10 mouse cellular contexts compared by ENCODE assay signal in genomic region chr5:113504654-113505053, GRCm38 (mm10). TPM values are rescaled to one million over a fixed set of nuclear protein-coding genes. Genes with fewer than 3 reads are reported as not detected.
A peak's percentile ranks its signal among the peaks of the same experiment; 100 is the strongest.
DNase-seq lines count a peak whose midpoint lies in the region; ATAC-seq lines count a peak whose summit lies in the region.
"Had no signal": no experiment of that assay in that cellular context is flagged by ENCODE, and none has a peak within 500 bp of the region (broad histone marks: within the 10 kb centered on the region; RNA-seq: fewer than 3 reads in every experiment).

No protein-coding gene starts in this region.

- H3K4me2 ChIP-seq in heart, embryonic 12.5 days, result no peak overlapping the region
- no peak overlapping the region for H3K4me2 ChIP-seq in embryonic facial prominence, embryonic 13.5 days
- no peak overlapping the region for H3K4me2 ChIP-seq in hindbrain, embryonic 16.5 days (ENCODE audit: low read length)
- H3K4me2 ChIP-seq in neural tube, embryonic 15.5 days, result no peak overlapping the region
- no peak overlapping the region for H3K4me2 ChIP-seq in intestine, embryonic 15.5 days (replicated peaks)
- H3K4me2 ChIP-seq: liver, embryonic 13.5 days had no signal

- ATAC-seq in heart, embryonic 12.5 days (ENCODE audit: insufficient number of reproducible peaks, low FRiP score), result no peak
- ATAC-seq in embryonic facial prominence, embryonic 13.5 days (ENCODE audit: insufficient number of reproducible peaks, insufficient read depth, low FRiP score, low TSS enrichment, low read depth), result no peak
- ATAC-seq in hindbrain, embryonic 16.5 days, result peak; percentile 38
- ATAC-seq in neural tube, embryonic 15.5 days (ENCODE audit: low FRiP score), result no peak
- no peak for ATAC-seq in intestine, embryonic 15.5 days

- 24% methylated on average over 4 of the region's 4 CpGs for WGBS in heart, embryonic 12.5 days
- 1% methylated on average over 4 of the region's 4 CpGs for WGBS in embryonic facial prominence, embryonic 13.5 days
- 22% methylated on average over 4 of the region's 4 CpGs for WGBS in hindbrain, embryonic 16.5 days
- 17% methylated on average over 4 of the region's 4 CpGs for WGBS in neural tube, embryonic 15.5 days
- WGBS in intestine, embryonic 15.5 days, result 36% methylated on average over 4 of the region's 4 CpGs

- H3K27me3 ChIP-seq in heart, embryonic 12.5 days (replicated peaks), result no peaks in the 10 kb centered on the region
- H3K27me3 ChIP-seq in embryonic facial prominence, embryonic 13.5 days, result peaks cover 6% of the 10 kb centered on the region; the same call in 1 of the 2 replicates
- H3K27me3 ChIP-seq in hindbrain, embryonic 16.5 days (replicated peaks; ENCODE audit: control insufficient read depth, insufficient read depth, low read length), result no peaks in the 10 kb centered on the region
- H3K27me3 ChIP-seq in neural tube, embryonic 15.5 days (replicated peaks), result no peaks in the 10 kb centered on the region
- no peaks in the 10 kb centered on the region for H3K27me3 ChIP-seq in intestine, embryonic 15.5 days (replicated peaks)
- H3K27me3 ChIP-seq: liver, embryonic 13.5 days had no signal

- no peak overlapping the region for H3K9ac ChIP-seq in heart, embryonic 12.5 days
- peak overlapping the region; percentile 16; the same call in 1 of the 2 replicates for H3K9ac ChIP-seq in embryonic facial prominence, embryonic 13.5 days
- no peak overlapping the region for H3K9ac ChIP-seq in hindbrain, embryonic 16.5 days (ENCODE audit: low read depth, low read length)
- no peak overlapping the region for H3K9ac ChIP-seq in neural tube, embryonic 15.5 days (replicated peaks)
- no peak overlapping the region for H3K9ac ChIP-seq in intestine, embryonic 15.5 days
- H3K9ac ChIP-seq: liver, embryonic 13.5 days had no signal

- DNase-seq in heart, postnatal 36 days, result no peak
- DNase-seq in frontal cortex, postnatal 25 days (ENCODE audit: low spot score in 2 of 2), result no peak
- no peak for DNase-seq in urinary bladder, postnatal 25 days (ENCODE audit: low spot score)
- DNase-seq: kidney, postnatal 10 days; liver, embryonic 13.5 days had no signal

- H3K9me3 ChIP-seq in heart, embryonic 12.5 days (replicated peaks), result no peaks in the 10 kb centered on the region
- no peaks in the 10 kb centered on the region for H3K9me3 ChIP-seq in embryonic facial prominence, embryonic 13.5 days
- H3K9me3 ChIP-seq in hindbrain, embryonic 16.5 days (ENCODE audit: control insufficient read depth, low read length), result no peaks in the 10 kb centered on the region
- no peaks in the 10 kb centered on the region for H3K9me3 ChIP-seq in neural tube, embryonic 15.5 days (replicated peaks)
- no peaks in the 10 kb centered on the region for H3K9me3 ChIP-seq in intestine, embryonic 15.5 days
- H3K9me3 ChIP-seq: liver, embryonic 13.5 days had no signal

- peaks cover 53% of the 10 kb centered on the region for H3K4me1 ChIP-seq in heart, embryonic 12.5 days (replicated peaks)
- peaks cover 38% of the 10 kb centered on the region for H3K4me1 ChIP-seq in embryonic facial prominence, embryonic 13.5 days
- peaks cover 20% of the 10 kb centered on the region for H3K4me1 ChIP-seq in hindbrain, embryonic 16.5 days (ENCODE audit: control insufficient read depth, insufficient read depth, low read depth, low read length)
- H3K4me1 ChIP-seq in neural tube, embryonic 15.5 days, result peaks cover 30% of the 10 kb centered on the region
- H3K4me1 ChIP-seq in intestine, embryonic 15.5 days (replicated peaks), result peaks cover 5% of the 10 kb centered on the region; the same call in 1 of the 2 replicates
- H3K4me1 ChIP-seq: liver, embryonic 13.5 days had no signal

- intact Hi-C loops in heart, postnatal 36 days (cut with DNase I), result no loop called here

- H3K4me3 ChIP-seq in heart, embryonic 12.5 days, result no peak overlapping the region
- no peak overlapping the region for H3K4me3 ChIP-seq in embryonic facial prominence, embryonic 13.5 days
- H3K4me3 ChIP-seq in hindbrain, embryonic 16.5 days (ENCODE audit: low read length), result no peak overlapping the region
- no peak overlapping the region for H3K4me3 ChIP-seq in neural tube, embryonic 15.5 days (replicated peaks)
- H3K4me3 ChIP-seq in intestine, embryonic 15.5 days (replicated peaks), result no peak overlapping the region
- H3K4me3 ChIP-seq: liver, embryonic 13.5 days had no signal

- no peaks in the 10 kb centered on the region for H3K36me3 ChIP-seq in heart, embryonic 12.5 days
- H3K36me3 ChIP-seq in embryonic facial prominence, embryonic 13.5 days, result no peaks in the 10 kb centered on the region
- H3K36me3 ChIP-seq in hindbrain, embryonic 16.5 days (ENCODE audit: control insufficient read depth, insufficient read depth, low read length), result no peaks in the 10 kb centered on the region
- H3K36me3 ChIP-seq in neural tube, embryonic 15.5 days, result no peaks in the 10 kb centered on the region
- no peaks in the 10 kb centered on the region for H3K36me3 ChIP-seq in intestine, embryonic 15.5 days
- H3K36me3 ChIP-seq: liver, embryonic 13.5 days had no signal

- peak overlapping the region; percentile 52 for H3K27ac ChIP-seq in heart, embryonic 12.5 days (ENCODE audit: poor library complexity, severe bottlenecking)
- peak overlapping the region; percentile 68 for H3K27ac ChIP-seq in embryonic facial prominence, embryonic 13.5 days
- peak overlapping the region; percentile 56 for H3K27ac ChIP-seq in hindbrain, embryonic 16.5 days (ENCODE audit: low read depth, low read length)
- H3K27ac ChIP-seq in neural tube, embryonic 15.5 days (replicated peaks), result peak overlapping the region; percentile 51; the same call in 1 of the 2 replicates
- no peak overlapping the region for H3K27ac ChIP-seq in intestine, embryonic 15.5 days
- H3K27ac ChIP-seq: liver, embryonic 13.5 days had no signal

RNA-seq across cellular contexts. Expression of gene Wscd2, which starts 14.5 kb away (rescaled TPM):
- 5.4 TPM in 2 replicates for polyA plus RNA-seq in heart, embryonic 12.5 days (2016; fragmentation: Nextera tagmentation; extraction: Ambion mirVana)
- under 1 TPM; 0.28 to 0.49 TPM for total RNA-seq in heart, postnatal 36 days (2021)
- 12.5 and 14.6 TPM in 2 replicates for polyA plus RNA-seq in embryonic facial prominence, embryonic 13.5 days (2015; fragmentation: Nextera tagmentation; extraction: Ambion mirVana)
- polyA plus RNA-seq in hindbrain, embryonic 16.5 days (2015; fragmentation: Nextera tagmentation; extraction: Ambion mirVana), result 13.3 and 14.5 TPM in 2 replicates
- polyA plus RNA-seq in neural tube, embryonic 15.5 days (2015; fragmentation: Nextera tagmentation; extraction: Ambion mirVana), result 18.2 and 22.6 TPM in 2 replicates
- 7.0 and 7.7 TPM in 2 replicates for polyA plus RNA-seq in intestine, embryonic 15.5 days (2015; fragmentation: Nextera tagmentation; extraction: Ambion mirVana)
